Mouse (Mus musculus): ENCODE results near the gene Abcg4. TPM values are rescaled to one million over a fixed set of nuclear protein-coding genes. Genes with fewer than 3 reads are reported as not detected.

Gene Abcg4
- total and polyA plus RNA-seq, 3 experiments, result 4.1 to 17.1 TPM; not detected in 1

- TF ChIP-seq CHD1 (IDR thresholded peaks at IDR 0.05; ENCODE audit: low read depth, low read length), result no peak
- TF ChIP-seq MYB (IDR thresholded peaks at IDR 0.05; ENCODE audit: low read depth, low read length), result no peak
- no peak for TF ChIP-seq CHD2 (IDR thresholded peaks at IDR 0.05; ENCODE audit: low read length)
- TF ChIP-seq MEF2A (IDR thresholded peaks at IDR 0.05; ENCODE audit: extremely low read depth, insufficient replicate concordance, low read depth, low read length, poor library complexity, severe bottlenecking), result no peak
- TF ChIP-seq EP300 (IDR thresholded peaks at IDR 0.05; ENCODE audit: low read depth in 1 of 2, low read length in 2 of 2), result no peak
- no peak for TF ChIP-seq RCOR1 (IDR thresholded peaks at IDR 0.05; ENCODE audit: low read depth, low read length)
- no peak for TF ChIP-seq UBTF (IDR thresholded peaks at IDR 0.05; ENCODE audit: borderline replicate concordance, insufficient read depth, low read depth, low read length)
- no peak for TF ChIP-seq USF2 (IDR thresholded peaks at IDR 0.05; ENCODE audit: borderline replicate concordance in 1 of 2, insufficient read depth in 1 of 2, low read depth in 1 of 2, low read length in 2 of 2)
- TF ChIP-seq TBP (IDR thresholded peaks at IDR 0.05; ENCODE audit: low read depth, low read length), result no peak
- TF ChIP-seq ZKSCAN1 (IDR thresholded peaks at IDR 0.05; ENCODE audit: low read depth, low read length), result no peak
- TF ChIP-seq KAT2A (conservative IDR thresholded peaks at IDR 0.05; ENCODE audit: low read depth, low read length), result no peak
- no peak for TF ChIP-seq MAX (IDR thresholded peaks at IDR 0.05; ENCODE audit: low read length)
- Histone ChIP-seq H3K27ac (ENCODE audit: control insufficient read depth, low read depth, low read length) (no peak overlapping the region), H3K4me3 (ENCODE audit: control insufficient read depth in 1 of 2, insufficient read depth in 1 of 2, low read depth in 2 of 2, low read length in 2 of 2) (peak overlapping the region; percentile 66 to 77)
Observed at GRCm38 (mm10) chr9:44266478-44267226, 21.8 kb downstream of the Abcg4 start.

GRCm38 (mm10) chr9:44261388-44261787, 27.0 kb downstream of the Abcg4 start:
- Histone ChIP-seq H3K27me3 (ENCODE audit: control insufficient read depth in 1 of 2, insufficient read depth in 2 of 2, low read length in 2 of 2) (no peaks in the 10 kb centered on the region), H3K79me2 (ENCODE audit: control insufficient read depth, insufficient read depth, low read length, poor library complexity) (no peaks in the 10 kb centered on the region), H3K4me1 (ENCODE audit: control insufficient read depth in 1 of 2, insufficient read depth in 2 of 2, low read length in 2 of 2) (no peaks in the 10 kb centered on the region), H3K27ac (ENCODE audit: control insufficient read depth, low read depth, low read length) (no peak overlapping the region), H3K9me3 (replicated peaks; ENCODE audit: insufficient read depth, low read length) (no peaks in the 10 kb centered on the region), H3K9ac (ENCODE audit: control insufficient read depth, low read depth, low read length, poor library complexity, severe bottlenecking) (no peak overlapping the region), H3K36me3 (ENCODE audit: control insufficient read depth in 1 of 2, insufficient read depth in 2 of 2, low read length in 2 of 2) (no peaks in the 10 kb centered on the region; a peak in 1 of 4 replicates), H3K4me3 (ENCODE audit: control insufficient read depth in 1 of 2, insufficient read depth in 1 of 2, low read depth in 2 of 2, low read length in 2 of 2) (no peak overlapping the region)
- TF ChIP-seq GABPA (IDR thresholded peaks at IDR 0.05; ENCODE audit: low read depth, low read length), result no peak
- no peak for DNase-seq (ENCODE audit: low read depth, low spot score)

More at GRCm38 (mm10) chr9:44266478-44267226, 21.8 kb downstream of the Abcg4 start:
- peak overlapping the region; percentile 87; the same call in 1 of the 2 replicates for H3K9ac ChIP-seq (ENCODE audit: control insufficient read depth, low read depth, low read length, poor library complexity, severe bottlenecking)
- H3K36me3 ChIP-seq (ENCODE audit: control insufficient read depth in 1 of 2, insufficient read depth in 2 of 2, low read length in 2 of 2), result peaks cover 0 to 6% of the 10 kb centered on the region in 2 experiments; a peak in 1 of 4 replicates
- peak; percentile 36 for DNase-seq (ENCODE audit: low read depth, low spot score)
- H3K79me2 ChIP-seq (ENCODE audit: control insufficient read depth, insufficient read depth, low read length, poor library complexity), result no peaks in the 10 kb centered on the region; the same call in 1 of the 2 replicates
- H3K4me1 ChIP-seq (ENCODE audit: control insufficient read depth in 1 of 2, insufficient read depth in 2 of 2, low read length in 2 of 2), result peaks cover 0 to 8% of the 10 kb centered on the region in 2 experiments; a peak in 1 of 4 replicates
- H3K9me3 ChIP-seq (replicated peaks; ENCODE audit: insufficient read depth, low read length), result no peaks in the 10 kb centered on the region
- no peaks in the 10 kb centered on the region for H3K27me3 ChIP-seq (ENCODE audit: control insufficient read depth in 1 of 2, insufficient read depth in 2 of 2, low read length in 2 of 2)

Data from MEL (cell line).